Mouse (Mus musculus) testis, adult 2 months (tissue): ENCODE measurements around the gene Gpr152. TPM values are rescaled to one million over a fixed set of nuclear protein-coding genes. Genes with fewer than 3 reads are reported as not detected.

Experiments used
- H3K27ac ChIP-seq: fragments of 200-500 bp; 2 replicates; pipeline ENCODE4 v1.5.1; 2012; ENCODE audit warnings: low read depth, low read length; ENCODE audit not compliant: control insufficient read depth, insufficient read depth
- H3K27me3 ChIP-seq: fragments of 200-500 bp; 2 replicates; pipeline ENCODE4 v1.6.1; 2012; ENCODE audit warnings: mild to moderate bottlenecking, low read length, moderate library complexity; ENCODE audit not compliant: control insufficient read depth, insufficient read depth
- H3K36me3 ChIP-seq: fragments of 200-500 bp; 2 replicates; pipeline ENCODE4 v1.6.1; 2012; ENCODE audit warnings: mild to moderate bottlenecking, low read length; ENCODE audit not compliant: control insufficient read depth, insufficient read depth
- H3K4me1 ChIP-seq: fragments of 200-500 bp; 2 replicates; pipeline ENCODE4 v1.6.1; 2012; ENCODE audit warnings: low read length; ENCODE audit not compliant: control insufficient read depth, insufficient read depth
- H3K4me3 ChIP-seq: fragments of 200-500 bp; 2 replicates; pipeline ENCODE4 v1.5.1; 2012; ENCODE audit warnings: low read depth, mild to moderate bottlenecking, low read length, moderate library complexity, mixed read lengths; ENCODE audit not compliant: control insufficient read depth
- CTCF ChIP-seq: fragments of 200-500 bp; IDR thresholded peaks from 2 replicates; pipeline ENCODE4 v1.5.1; 2012; ENCODE audit warnings: low read depth, mild to moderate bottlenecking, inconsistent platforms, low read length, moderate library complexity; ENCODE audit not compliant: control insufficient read depth, insufficient read depth, insufficient replicate concordance
- POLR2A ChIP-seq: fragments of 200-500 bp; IDR thresholded peaks from 2 replicates; pipeline ENCODE4 v1.6.1; 2012; ENCODE audit warnings: low read depth, mild to moderate bottlenecking, inconsistent platforms, low read length, moderate library complexity; ENCODE audit not compliant: control insufficient read depth
- polyA plus RNA-seq: library from polyadenylated mRNA; depleted of rRNA; stranded (reverse); fragments of >200 nt; gene quantifications from 2 replicates; pipeline ENCODE4 v1.2.3, GENCODE M21; 2012

The Gpr152 gene
- polyA plus RNA-seq, 1 experiment: 0.02 TPM

DNA sequence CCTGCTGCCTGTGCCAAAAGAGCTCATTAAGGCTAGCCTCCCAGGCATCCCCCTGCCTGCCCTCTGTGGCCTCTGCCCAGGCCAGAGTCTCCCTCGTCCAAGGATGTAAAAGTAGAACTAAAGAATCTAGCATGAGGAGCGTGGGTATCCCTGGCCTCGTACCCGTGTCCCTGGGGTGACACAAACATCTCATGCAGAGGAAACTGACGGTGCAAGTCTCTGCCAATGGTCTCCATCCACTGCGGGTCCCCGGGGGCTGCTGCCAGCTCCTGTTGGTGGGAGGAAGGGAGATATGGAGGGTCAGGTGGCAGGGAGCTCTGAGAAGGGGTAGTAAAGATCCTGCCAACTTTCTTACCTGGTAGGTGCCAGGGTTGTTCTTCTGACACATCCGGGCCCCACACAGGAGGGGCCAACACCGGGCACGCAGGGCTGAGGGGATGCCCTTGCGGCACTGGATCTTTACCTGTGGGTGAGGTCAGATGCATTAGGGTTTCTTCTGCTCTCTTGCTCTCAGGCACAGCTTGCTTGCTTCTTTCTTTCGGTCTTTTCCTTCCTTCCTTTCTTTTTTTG is 49.5 kb downstream of the Gpr152 start:
- peaks cover 13% of the 10 kb centered on the region for H3K4me1 ChIP-seq
- no peak overlapping the region for H3K27ac ChIP-seq
- H3K36me3 ChIP-seq: no peaks in the 10 kb centered on the region
- TF ChIP-seq POLR2A (no peak), CTCF (no peak)
- no peak overlapping the region for H3K4me3 ChIP-seq
- no peaks in the 10 kb centered on the region for H3K27me3 ChIP-seq

DNA sequence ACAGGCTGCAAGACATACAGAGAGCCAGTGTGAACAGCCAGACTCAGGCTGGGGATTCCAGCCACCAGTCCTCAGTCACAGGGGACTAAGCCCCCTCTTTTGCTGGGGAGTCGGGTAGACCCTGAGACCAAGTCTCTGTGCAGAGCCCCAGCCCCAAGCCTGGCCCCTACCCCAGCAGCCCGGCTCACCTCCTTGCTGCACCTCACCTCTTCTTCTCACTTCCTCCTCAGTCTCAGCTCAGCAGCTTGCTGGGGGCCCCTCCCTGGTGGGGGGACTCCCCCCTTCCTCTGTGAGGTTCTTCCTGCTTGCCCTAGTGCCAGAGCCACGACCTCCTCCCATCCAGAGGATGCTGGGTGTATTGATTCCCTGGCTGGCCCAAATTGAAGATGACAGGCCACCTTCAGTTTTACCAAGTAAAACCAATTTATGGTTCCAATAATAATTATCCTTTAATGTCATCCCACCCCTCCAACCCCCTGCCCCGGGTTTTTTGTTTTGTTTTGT is 51.3 kb downstream of the Gpr152 start, which contains the start of gene Tbc1d10c:
Gene Tbc1d10c, minus strand, starts transcription at position 454 of the 504 bp plus-strand sequence.
- H3K27ac ChIP-seq: peak within 1 kb of the TSS; percentile 75
- no peaks in the 10 kb centered on the region for H3K36me3 ChIP-seq
- H3K4me1 ChIP-seq: peaks cover 11% of the 10 kb centered on the region
- no peaks in the 10 kb centered on the region for H3K27me3 ChIP-seq
- TF ChIP-seq POLR2A (no peak), CTCF (no peak)
- H3K4me3 ChIP-seq: peak within 1 kb of the TSS; percentile 91

DNA sequence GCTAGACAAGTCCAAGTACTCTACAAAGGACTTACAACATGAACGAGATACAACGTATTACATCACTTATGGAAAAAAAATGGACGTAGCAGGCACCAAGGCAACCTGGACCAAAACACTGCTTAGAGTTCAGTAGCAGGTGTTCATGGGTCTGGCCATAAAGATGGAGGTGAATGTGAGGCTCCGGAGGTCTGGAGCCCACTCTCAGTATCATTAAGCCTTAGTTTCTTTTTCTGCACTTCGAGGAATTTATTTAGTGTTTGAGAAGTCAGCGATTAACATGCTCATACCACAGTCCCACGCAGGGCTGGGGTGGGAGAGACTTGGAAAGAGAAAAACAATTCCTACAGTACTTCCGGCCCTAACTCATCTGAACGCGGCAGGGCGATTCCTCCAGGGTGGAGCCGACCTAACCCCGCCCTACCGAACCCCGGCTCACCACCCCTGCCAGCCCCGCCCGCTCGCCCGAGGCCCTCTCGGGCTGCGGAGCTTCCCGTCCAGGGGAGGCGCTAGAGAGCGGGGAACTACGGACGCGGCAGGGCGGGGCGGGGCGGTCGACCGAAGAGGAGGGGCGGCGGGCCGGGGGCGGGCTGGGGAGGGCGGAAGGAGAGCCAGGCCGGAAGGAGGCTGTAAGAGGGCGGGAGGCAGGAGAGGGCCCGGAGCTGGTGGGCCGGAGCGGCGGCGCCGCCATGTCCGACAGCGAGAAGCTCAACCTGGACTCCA is 52.1 kb downstream of the Gpr152 start, which contains the start of gene Ppp1ca:
Gene Ppp1ca, plus strand, starts transcription at position 538 of the 723 bp plus-strand sequence.
- peaks cover 11% of the 10 kb centered on the region for H3K4me1 ChIP-seq
- H3K36me3 ChIP-seq: no peaks in the 10 kb centered on the region
- TF ChIP-seq CTCF (peak; percentile 62), POLR2A (peak; percentile 76)
- peak within 1 kb of the TSS; percentile 91 for H3K4me3 ChIP-seq
- H3K27me3 ChIP-seq: no peaks in the 10 kb centered on the region
- peak within 1 kb of the TSS; percentile 75 for H3K27ac ChIP-seq

DNA sequence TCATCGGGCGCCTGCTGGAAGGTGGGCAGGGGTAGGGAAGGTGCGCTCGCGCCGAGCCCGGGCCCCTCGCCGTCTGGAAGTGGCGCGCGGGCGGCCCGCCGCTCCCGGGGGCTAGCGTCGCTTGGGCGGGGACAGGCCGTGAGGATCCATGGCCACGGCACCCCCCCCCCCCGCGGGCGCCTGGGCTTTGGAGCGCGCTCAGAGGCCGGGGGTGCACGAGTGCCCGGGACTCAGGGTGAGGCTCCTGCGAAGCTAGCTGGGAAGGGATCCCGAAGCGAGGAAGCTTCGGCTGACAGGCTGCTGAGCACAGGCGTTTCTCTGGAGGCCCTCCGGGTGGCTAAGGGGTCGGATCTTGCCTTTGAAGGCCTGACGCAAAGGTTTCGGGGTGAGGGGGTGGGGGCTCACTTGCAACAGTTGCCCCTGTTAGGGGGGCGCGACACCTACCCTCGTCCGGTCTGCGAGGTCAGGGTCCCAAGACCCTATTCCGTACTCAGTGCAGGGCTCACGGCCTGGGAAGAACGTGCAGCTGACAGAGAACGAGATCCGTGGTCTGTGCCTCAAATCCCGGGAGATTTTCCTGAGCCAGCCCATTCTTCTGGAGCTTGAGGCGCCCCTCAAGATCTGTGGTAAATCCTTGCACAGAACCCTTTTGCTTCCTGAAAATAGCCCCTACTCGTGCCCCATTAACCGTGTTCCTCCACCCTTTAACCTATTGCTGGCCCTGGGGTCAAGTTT is 52.8 kb downstream of the Gpr152 start:
- no peaks in the 10 kb centered on the region for H3K27me3 ChIP-seq
- peak overlapping the region; percentile 75 for H3K27ac ChIP-seq
- peak overlapping the region; percentile 91 for H3K4me3 ChIP-seq
- no peaks in the 10 kb centered on the region for H3K36me3 ChIP-seq
- H3K4me1 ChIP-seq: peaks cover 11% of the 10 kb centered on the region
- TF ChIP-seq CTCF (no peak), POLR2A (no peak)

DNA sequence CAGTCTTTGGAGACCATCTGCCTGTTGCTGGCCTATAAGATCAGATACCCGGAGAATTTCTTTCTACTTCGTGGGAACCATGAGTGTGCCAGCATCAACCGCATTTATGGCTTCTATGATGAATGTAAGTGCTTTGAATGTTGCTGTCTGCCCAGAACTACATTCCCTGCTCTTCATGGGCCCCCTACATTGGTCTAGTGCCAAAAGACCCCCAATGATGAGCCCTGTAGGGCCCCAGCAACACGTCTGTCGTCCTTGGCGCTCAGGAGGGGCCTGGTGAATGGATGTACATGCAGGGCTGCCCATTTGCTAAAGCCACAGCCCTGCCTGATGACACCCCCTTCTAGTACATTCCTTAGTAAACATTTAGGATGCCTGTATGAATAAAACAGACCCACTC is 53.5 kb downstream of the Gpr152 start:
- Histone ChIP-seq H3K27ac (no peak overlapping the region), H3K4me3 (no peak overlapping the region), H3K4me1 (peaks cover 11% of the 10 kb centered on the region), H3K27me3 (no peaks in the 10 kb centered on the region), H3K36me3 (no peaks in the 10 kb centered on the region)
- TF ChIP-seq POLR2A: no peak
- TF ChIP-seq CTCF: no peak

DNA sequence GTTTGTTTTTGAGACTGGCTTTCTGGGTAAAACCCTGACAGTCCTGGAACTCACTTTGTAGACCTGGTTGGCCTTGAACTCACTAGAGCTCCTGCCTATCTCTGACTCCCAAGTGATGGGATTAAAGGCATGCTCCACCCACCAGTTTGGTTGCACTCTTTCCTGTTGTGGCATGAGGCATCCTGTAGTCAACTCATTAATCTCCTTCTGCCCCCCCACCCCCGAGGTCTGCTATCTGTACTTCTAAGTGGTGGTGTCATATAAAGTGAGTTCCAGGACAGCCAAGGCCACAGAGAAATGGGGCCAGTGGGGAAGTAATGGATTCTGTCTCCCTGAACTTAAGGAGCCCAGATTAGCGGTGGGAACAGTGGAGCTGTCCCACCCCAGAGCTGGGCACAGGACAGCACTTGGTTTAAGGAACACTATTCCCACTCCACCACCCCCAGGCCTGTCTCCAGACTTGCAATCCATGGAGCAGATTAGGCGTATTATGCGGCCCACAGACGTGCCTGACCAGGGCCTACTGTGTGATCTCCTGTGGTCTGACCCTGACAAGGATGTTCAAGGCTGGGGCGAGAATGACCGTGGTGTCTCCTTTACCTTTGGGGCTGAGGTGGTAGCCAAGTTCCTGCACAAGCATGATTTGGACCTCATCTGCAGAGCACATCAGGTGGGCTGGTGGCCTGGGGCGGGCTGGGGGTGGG is 54.6 kb downstream of the Gpr152 start:
- Histone ChIP-seq H3K4me1 (peaks cover 11% of the 10 kb centered on the region), H3K27me3 (no peaks in the 10 kb centered on the region), H3K4me3 (no peak overlapping the region), H3K27ac (no peak overlapping the region), H3K36me3 (no peaks in the 10 kb centered on the region)
- TF ChIP-seq POLR2A (no peak), CTCF (no peak)
